Mouse (Mus musculus): ENCODE results near the gene Zfp426.

DNA sequence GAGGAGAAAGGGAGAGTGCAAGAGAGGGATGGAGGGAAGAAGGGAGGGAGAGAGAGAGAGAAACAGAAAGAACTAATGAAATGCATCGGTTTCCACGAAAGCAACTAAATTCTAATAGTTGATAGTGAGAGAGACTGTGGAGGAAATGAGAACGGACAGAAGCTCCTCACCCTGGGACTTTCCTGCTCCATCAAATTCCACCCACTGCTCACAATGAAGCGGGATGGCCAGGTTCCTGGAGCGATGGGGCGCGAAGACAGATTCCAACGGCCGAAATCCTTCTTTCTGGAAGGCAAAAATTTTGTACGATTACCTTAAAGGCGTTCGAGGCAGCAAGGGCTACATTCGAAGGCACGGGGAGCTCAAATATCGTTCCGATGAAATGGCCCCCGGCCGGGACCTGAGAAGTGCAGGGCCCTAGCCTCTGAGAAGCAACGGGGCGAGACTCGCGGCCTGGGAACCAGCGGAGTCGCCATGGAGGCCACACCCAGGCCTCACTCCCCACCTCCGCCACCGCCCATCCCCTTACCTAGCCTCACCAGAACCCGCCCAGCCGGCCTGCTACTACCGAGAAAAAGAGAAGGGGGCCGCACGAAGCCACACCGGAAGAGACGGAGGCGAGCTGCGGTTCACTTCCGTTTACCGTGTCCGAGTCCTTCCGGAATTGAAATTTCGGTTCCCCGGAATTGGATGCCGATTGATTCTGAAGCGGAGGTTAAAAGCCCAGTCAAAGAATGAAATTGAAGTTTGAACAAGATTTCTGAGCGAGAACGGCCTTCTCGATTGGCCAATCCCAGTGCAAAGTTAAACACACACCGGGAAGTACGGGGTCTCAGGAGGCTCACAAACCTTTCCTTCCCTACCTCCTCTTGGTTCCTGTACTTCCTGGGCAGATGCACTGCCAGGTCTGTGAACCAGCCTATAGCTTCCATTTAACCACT, 32.9 kb downstream of the Zfp426 start, which contains the start of gene Zfp26:
- no peak for TF ChIP-seq GATA1 (IDR thresholded peaks at IDR 0.05; ENCODE audit: low read length)
- no peak for TF ChIP-seq TAL1 (IDR thresholded peaks at IDR 0.05; ENCODE audit: low read length)

Data from erythroblast, embryonic 14.5 days (primary cell).